Mouse (Mus musculus): Measurements from ENCODE around the gene Gm10647.
A peak's percentile ranks its signal among the peaks of the same experiment; 100 is the strongest.

GRCm38 (mm10) chr9:66835097-66835480 lies 38.2 kb downstream of the Gm10647 start:
- TF ChIP-seq CTCF (IDR thresholded peaks at IDR 0.05; ENCODE audit: low read depth) (peak; percentile 27), EP300 (IDR thresholded peaks at IDR 0.05; ENCODE audit: low read depth) (no peak)

Data from liver, postnatal 0 days (tissue).